Mouse (Mus musculus) MEL (cell line): ENCODE data around the gene Eef1g.

Experiments
- CHD1 ChIP-seq: IDR thresholded peaks from 2 replicates; pipeline ENCODE4 v1.6.1; 2012; ENCODE audit warnings: low read depth, mild to moderate bottlenecking, inconsistent platforms, low read length, improper control_type of control experiment
- CTCF ChIP-seq, 3 experiments: IDR thresholded peaks in 2 of 3; conservative IDR thresholded peaks in 1 of 3; 2 replicates each; pipeline ENCODE4 v1.5.1; 2011 to 2012; ENCODE audit warnings: low read length in 3 of 3, low read depth in 2 of 3, mild to moderate bottlenecking in 2 of 3, improper control_type of control experiment in 1 of 3, inconsistent platforms in 1 of 3, mixed read lengths in 1 of 3, moderate library complexity in 1 of 3; ENCODE audit not compliant: control insufficient read depth in 1 of 3, insufficient read depth in 1 of 3, poor library complexity in 1 of 3, severe bottlenecking in 1 of 3
- E2F4 ChIP-seq: IDR thresholded peaks from 2 replicates; pipeline ENCODE4 v1.6.1; 2011; ENCODE audit warnings: low read depth, low read length, improper control_type of control experiment, borderline replicate concordance
- EP300 ChIP-seq, 2 experiments: IDR thresholded peaks; 2 replicates each; pipeline ENCODE4 v1.6.1; 2011; ENCODE audit warnings: improper control_type of control experiment in 2 of 2, low read length in 2 of 2, low read depth in 1 of 2, mild to moderate bottlenecking in 1 of 2
- HCFC1 ChIP-seq: IDR thresholded peaks from 2 replicates; pipeline ENCODE4 v1.6.1; 2012; ENCODE audit warnings: low read depth, mild to moderate bottlenecking, inconsistent platforms, low read length, improper control_type of control experiment, moderate library complexity
- MYB ChIP-seq: IDR thresholded peaks from 2 replicates; pipeline ENCODE4 v1.6.1; 2011; ENCODE audit warnings: mild to moderate bottlenecking, low read depth, low read length, improper control_type of control experiment
- MYC ChIP-seq: IDR thresholded peaks from 2 replicates; pipeline ENCODE4 v1.6.1; 2011; ENCODE audit warnings: low read depth, mild to moderate bottlenecking, low read length, improper control_type of control experiment, moderate library complexity
- NELFE ChIP-seq: IDR thresholded peaks from 2 replicates; pipeline ENCODE4 v1.6.1; 2011; ENCODE audit warnings: low read depth, low read length, improper control_type of control experiment
- POLR2A ChIP-seq, 2 experiments: IDR thresholded peaks; 2 replicates each; pipeline ENCODE4 v1.6.1; 2011 to 2012; ENCODE audit warnings: low read length in 2 of 2, mild to moderate bottlenecking in 2 of 2, control low read depth in 1 of 2, improper control_type of control experiment in 1 of 2, low read depth in 1 of 2, moderate library complexity in 1 of 2; ENCODE audit not compliant: control insufficient read depth in 1 of 2, insufficient read depth in 1 of 2, poor library complexity in 1 of 2
- RAD21 ChIP-seq: IDR thresholded peaks from 2 replicates; pipeline ENCODE4 v1.6.1; 2011; ENCODE audit warnings: mild to moderate bottlenecking, low read depth, low read length, improper control_type of control experiment
- USF1 ChIP-seq: IDR thresholded peaks from 2 replicates; pipeline ENCODE4 v1.6.1; 2014; ENCODE audit warnings: low read depth, mild to moderate bottlenecking, inconsistent platforms, low read length, improper control_type of control experiment, moderate library complexity
- ZC3H11A ChIP-seq: IDR thresholded peaks from 2 replicates; pipeline ENCODE4 v1.6.1; 2012; ENCODE audit warnings: low read depth, mild to moderate bottlenecking, inconsistent platforms, low read length, improper control_type of control experiment
- ZKSCAN1 ChIP-seq: IDR thresholded peaks from 2 replicates; pipeline ENCODE4 v1.6.1; 2012; ENCODE audit warnings: low read depth, mild to moderate bottlenecking, inconsistent platforms, low read length, improper control_type of control experiment, moderate library complexity

DNA sequence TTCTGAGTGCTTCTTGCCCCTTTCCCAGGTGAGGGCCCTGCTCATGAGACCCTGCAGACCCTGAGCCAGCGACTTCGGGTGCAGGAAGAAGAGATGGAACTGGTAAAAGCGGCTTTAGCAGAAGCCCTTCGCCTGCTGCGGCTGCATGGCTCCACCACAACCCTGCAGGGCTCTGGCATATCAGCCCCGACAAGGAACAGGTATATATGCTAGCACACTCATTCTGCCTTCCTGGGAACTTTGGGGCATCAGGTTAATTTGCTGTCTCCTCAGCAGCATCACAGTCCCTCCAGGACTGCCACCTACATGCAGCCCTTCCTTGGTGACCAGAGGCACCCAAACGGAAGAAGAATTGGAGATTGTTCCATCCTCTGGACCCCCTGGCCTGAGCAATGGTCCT is 36.1 kb upstream of the Eef1g start:
- TF ChIP-seq HCFC1, result no peak
- TF ChIP-seq MYC, result no peak
- TF ChIP-seq POLR2A (IDR thresholded peaks at IDR 0.05; ENCODE audit: control insufficient read depth in 1 of 2, insufficient read depth in 1 of 2, low read depth in 1 of 2, low read length in 2 of 2, poor library complexity in 1 of 2), result no peak
- no peak for TF ChIP-seq MYB
- no peak for TF ChIP-seq RAD21
- no peak for TF ChIP-seq CTCF (IDR thresholded peaks at IDR 0.05 in 2 of 3, conservative IDR thresholded peaks at IDR 0.05 in 1 of 3; ENCODE audit: control insufficient read depth in 1 of 3, insufficient read depth in 1 of 3, low read depth in 2 of 3, low read length in 3 of 3, poor library complexity in 1 of 3, severe bottlenecking in 1 of 3)
- no peak for TF ChIP-seq USF1
- TF ChIP-seq ZC3H11A, result no peak
- no peak for TF ChIP-seq EP300 (IDR thresholded peaks at IDR 0.05; ENCODE audit: low read depth in 1 of 2, low read length in 2 of 2)
- no peak for TF ChIP-seq E2F4
- TF ChIP-seq ZKSCAN1, result no peak
- TF ChIP-seq NELFE, result no peak
- no peak for TF ChIP-seq CHD1
